14 mouse cellular contexts compared by ENCODE assay signal in genomic region chr5:99399855-99400626, GRCm38 (mm10).
DNase-seq lines count a peak whose midpoint lies in the region; ATAC-seq and TF ChIP-seq lines count a peak whose summit lies in the region.
"Had no signal": no experiment of that assay in that cellular context is flagged by ENCODE, and none has a peak within 500 bp of the region (broad histone marks: within the 10 kb centered on the region; RNA-seq: fewer than 3 reads in every experiment).

No protein-coding gene starts in this region.

- 36% methylated on average over 7 of the region's 7 CpGs for WGBS in heart, postnatal 0 days
- 31% methylated on average over 7 of the region's 7 CpGs for whole genome bisulfite sequencing in lung, embryonic 14.5 days
- WGBS in stomach, embryonic 14.5 days, result 38% methylated on average over 7 of the region's 7 CpGs

- peaks cover 26% of the 10 kb centered on the region for H3K4me1 ChIP-seq in heart, postnatal 0 days (ENCODE audit: control insufficient read depth, insufficient read depth)
- peaks cover 4% of the 10 kb centered on the region; the same call in 1 of the 2 replicates for H3K4me1 ChIP-seq in lung, embryonic 14.5 days (ENCODE audit: insufficient read depth)
- peaks cover 2% of the 10 kb centered on the region; the same call in 1 of the 2 replicates for H3K4me1 ChIP-seq in stomach, embryonic 14.5 days (ENCODE audit: control insufficient read depth, insufficient read depth, low read length)

- no peak for TF ChIP-seq EP300 in heart, postnatal 0 days (IDR thresholded peaks at IDR 0.05; ENCODE audit: low read depth)

- H3K4me3 ChIP-seq in heart, postnatal 0 days (ENCODE audit: low read depth, low read length), result no peak overlapping the region
- no peak overlapping the region for H3K4me3 ChIP-seq in lung, embryonic 14.5 days (ENCODE audit: low read depth, low read length)
- no peak overlapping the region for H3K4me3 ChIP-seq in stomach, embryonic 14.5 days (ENCODE audit: low read depth, low read length)
- H3K4me3 ChIP-seq: hindbrain, embryonic 12.5 days; limb, embryonic 15.5 days had no signal

- no peak overlapping the region for H3K4me2 ChIP-seq in heart, postnatal 0 days (ENCODE audit: low read depth, low read length)
- H3K4me2 ChIP-seq in lung, embryonic 14.5 days, result no peak overlapping the region
- no peak overlapping the region for H3K4me2 ChIP-seq in stomach, embryonic 14.5 days (replicated peaks; ENCODE audit: low read depth, low read length)
- H3K4me2 ChIP-seq: hindbrain, embryonic 12.5 days; limb, embryonic 15.5 days had no signal

- DNase-seq in heart, postnatal 0 days (ENCODE audit: low spot score), result no peak
- DNase-seq in heart, postnatal 36 days, result no peak
- DNase-seq in brain, embryonic 14.5 days (ENCODE audit: low read depth), result peak; percentile 57
- peak; percentile 32 for DNase-seq in lung, embryonic 14.5 days
- no peak for DNase-seq in gastrocnemius, postnatal 25 days
- no peak for DNase-seq in thymus, postnatal 36 days
- DNase-seq: cerebellum, adult 11 months; kidney, adult 18-20 months; kidney, postnatal 4 days had no signal

- H3K36me3 ChIP-seq in heart, postnatal 0 days (replicated peaks; ENCODE audit: control insufficient read depth, insufficient read depth, low read length), result no peaks in the 10 kb centered on the region
- no peaks in the 10 kb centered on the region for H3K36me3 ChIP-seq in lung, embryonic 14.5 days (ENCODE audit: insufficient read depth)
- H3K36me3 ChIP-seq in stomach, embryonic 14.5 days (ENCODE audit: control insufficient read depth, insufficient read depth, low read length), result no peaks in the 10 kb centered on the region
- H3K36me3 ChIP-seq: hindbrain, embryonic 12.5 days; limb, embryonic 15.5 days had no signal

- TF ChIP-seq POLR2A in brain, embryonic 14.5 days (IDR thresholded peaks at IDR 0.05; ENCODE audit: borderline replicate concordance, extremely low read depth, insufficient read depth, insufficient read length, poor library complexity, severe bottlenecking), result no peak

- H3K27ac ChIP-seq in heart, postnatal 0 days (ENCODE audit: low read depth), result no peak overlapping the region
- no peak overlapping the region for H3K27ac ChIP-seq in lung, embryonic 14.5 days (ENCODE audit: low read depth)
- H3K27ac ChIP-seq in stomach, embryonic 14.5 days (ENCODE audit: low read length), result no peak overlapping the region
- H3K27ac ChIP-seq: hindbrain, embryonic 12.5 days; limb, embryonic 15.5 days had no signal

- no peaks in the 10 kb centered on the region for H3K9me3 ChIP-seq in heart, postnatal 0 days (replicated peaks; ENCODE audit: control insufficient read depth, low read length)
- H3K9me3 ChIP-seq in lung, embryonic 14.5 days (ENCODE audit: low read depth, low read length), result no peaks in the 10 kb centered on the region
- no peaks in the 10 kb centered on the region for H3K9me3 ChIP-seq in stomach, embryonic 14.5 days (ENCODE audit: control insufficient read depth, low read depth, low read length)
- H3K9me3 ChIP-seq: hindbrain, embryonic 12.5 days; limb, embryonic 15.5 days had no signal

- no peak for TF ChIP-seq CTCF in heart, postnatal 0 days (IDR thresholded peaks at IDR 0.05; ENCODE audit: low read depth)
- TF ChIP-seq CTCF in brain, embryonic 14.5 days (IDR thresholded peaks at IDR 0.05; ENCODE audit: borderline replicate concordance, extremely low read depth, insufficient read depth, insufficient read length), result no peak
- TF ChIP-seq CTCF in lung, embryonic 14.5 days (IDR thresholded peaks at IDR 0.05; ENCODE audit: low read depth), result no peak

- ATAC-seq in heart, postnatal 0 days (ENCODE audit: insufficient read depth, low read depth), result peak; percentile 25
- 0 out of 2 replicates have a peak, but pooled peaks have one; percentile 14 for ATAC-seq in lung, embryonic 14.5 days (ENCODE audit: insufficient read depth)
- ATAC-seq in stomach, embryonic 14.5 days (ENCODE audit: insufficient number of reproducible peaks, insufficient read depth, low FRiP score, low read depth), result peak; percentile 61; the same call in 1 of the 2 replicates
- ATAC-seq: Patski had no signal

- intact Hi-C loops in heart, postnatal 36 days (cut with DNase I), result no loop called here

- no peak overlapping the region for H3K9ac ChIP-seq in heart, postnatal 0 days (replicated peaks; ENCODE audit: low read depth, low read length)
- no peak overlapping the region for H3K9ac ChIP-seq in lung, embryonic 14.5 days
- no peak overlapping the region for H3K9ac ChIP-seq in stomach, embryonic 14.5 days (replicated peaks; ENCODE audit: low read depth, low read length)
- H3K9ac ChIP-seq: hindbrain, embryonic 12.5 days; limb, embryonic 15.5 days had no signal

- no peaks in the 10 kb centered on the region for H3K27me3 ChIP-seq in heart, postnatal 0 days (ENCODE audit: control insufficient read depth, insufficient read depth, low read length)
- H3K27me3 ChIP-seq in lung, embryonic 14.5 days (ENCODE audit: insufficient read depth, low read length), result no peaks in the 10 kb centered on the region
- H3K27me3 ChIP-seq in stomach, embryonic 14.5 days (ENCODE audit: control insufficient read depth, insufficient read depth, low read length), result no peaks in the 10 kb centered on the region
- H3K27me3 ChIP-seq: CH12.LX; limb, embryonic 15.5 days had no signal

Comparison
In these comparisons a context has a peak if more than half of its experiments do, and no peak if none do; other contexts are left out.
1. DNase-seq: peak in brain, embryonic 14.5 days (single experiment) and lung, embryonic 14.5 days (single experiment); none in heart, postnatal 0 days (single experiment), heart, postnatal 36 days (0 of 2), gastrocnemius, postnatal 25 days (single experiment) and thymus, postnatal 36 days (0 of 2).
2. Peak in every context shown above with its lines, with median percentiles within 50 percentile points of each other: ATAC-seq.